Mouse (Mus musculus) urinary bladder, postnatal 0 days (tissue): Measurements from ENCODE around the gene Parp4. TPM values are rescaled to one million over a fixed set of nuclear protein-coding genes. Genes with fewer than 3 reads are reported as not detected.

Experiments
- polyA plus RNA-seq: library from polyadenylated mRNA; unstranded; fragments of >200 nt; fragmentation: Nextera tagmentation; extraction: Ambion mirVana; gene quantifications from 2 replicates; pipeline ENCODE4 v1.2.1, GENCODE M21; 2015

Gene Parp4
- polyA plus RNA-seq, result 7.4 and 7.8 TPM in 2 replicates

DNA sequence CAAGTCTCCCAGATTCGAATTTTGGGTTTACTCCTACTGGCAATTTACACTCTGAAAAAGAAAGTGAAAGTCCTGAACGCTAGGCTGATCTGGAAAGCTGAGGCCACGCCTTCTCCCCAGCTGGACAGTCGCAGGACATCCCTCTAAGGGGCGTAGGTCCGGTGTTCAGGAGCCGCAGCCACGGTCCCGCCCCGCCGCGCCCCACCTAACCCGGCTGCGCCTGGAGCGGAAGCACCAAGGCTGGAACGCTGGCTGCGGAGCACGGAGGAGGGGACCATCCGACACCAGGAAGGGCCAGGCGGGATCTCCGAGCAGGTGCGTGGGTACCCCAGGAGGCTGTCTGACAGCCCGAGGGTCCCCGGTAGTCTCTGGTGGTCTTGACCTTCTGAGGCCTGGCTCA is at the start of gene Parp4, which contains the start of gene Cenpj:
Gene Parp4, plus strand, starts transcription at position 204 of the 400 bp plus-strand sequence.
Gene Cenpj, minus strand, starts transcription at position 10 of the 400 bp plus-strand sequence.

GRCm38 (mm10) chr14:56667969-56668802 is 92.8 kb downstream of the Parp4 start, which contains the start of gene Mphosph8:
Gene Mphosph8, plus strand, starts transcription at chr14:56668248.

Other genes starting within 250 kb of the Parp4 start
- 0.11 and 0.42 TPM in 2 replicates for gene Atp12a, start 210.6 kb upstream of the Parp4 start, polyA plus RNA-seq
- gene Rnf17, start 173.0 kb upstream of the Parp4 start, polyA plus RNA-seq, result 1.3 and 1.5 TPM in 2 replicates
- gene Cenpj, start 194 bp upstream of the Parp4 start, polyA plus RNA-seq, result 2.2 and 2.4 TPM in 2 replicates
- 17.3 and 23.1 TPM in 2 replicates for gene Mphosph8, start 92.6 kb downstream of the Parp4 start, polyA plus RNA-seq
- 10.4 and 11.7 TPM in 2 replicates for gene Pspc1, start 202.7 kb downstream of the Parp4 start, polyA plus RNA-seq
- gene Zmym5, start 236.1 kb downstream of the Parp4 start, polyA plus RNA-seq, result 13.9 and 18.9 TPM in 2 replicates